Mouse (Mus musculus): ENCODE data around the gene Zbtb9.
"Not testable (repeated sequence)": the region's sequence is repeated elsewhere in the genome, so short reads cannot be mapped to it uniquely, and the experiment has no call there.

Gene Zbtb9

GRCm38 (mm10) chr17:26972703-26973574, at the start of gene Zbtb9:
TSS of gene Zbtb9 (plus strand) at chr17:26973167.
- DNase-seq (ENCODE audit: inconsistent age in 2 of 2, low spot score in 1 of 2): peak; percentile 97 to 98

GRCm38 (mm10) chr17:26925414-26925813, 47.6 kb upstream of the Zbtb9 start:
- DNase-seq (ENCODE audit: inconsistent age in 2 of 2, low spot score in 1 of 2): not testable (repeated sequence)

- DNase-seq (ENCODE audit: inconsistent age in 2 of 2, low spot score in 1 of 2): peak; percentile 67 to 77
These were observed 41.2 kb upstream of the Zbtb9 start for GRCm38 (mm10) chr17:26931795-26932194.

GRCm38 (mm10) chr17:26932839-26933398, 40.0 kb upstream of the Zbtb9 start, which contains the start of gene Phf1:
TSS of gene Phf1 (plus strand) at chr17:26933052.
- DNase-seq (ENCODE audit: inconsistent age in 2 of 2, low spot score in 1 of 2): peak; percentile 98 to 100

GRCm38 (mm10) chr17:26933419-26933818, 39.5 kb upstream of the Zbtb9 start:
- no peak for DNase-seq (ENCODE audit: inconsistent age in 2 of 2, low spot score in 1 of 2)

- DNase-seq (ENCODE audit: inconsistent age in 2 of 2, low spot score in 1 of 2): peak in 1 of 2 experiments; percentile 49
These were observed 38.8 kb upstream of the Zbtb9 start for GRCm38 (mm10) chr17:26933885-26934827.

- peak in 1 of 2 experiments; percentile 31 for DNase-seq (ENCODE audit: inconsistent age in 2 of 2, low spot score in 1 of 2)
These were observed 37.9 kb upstream of the Zbtb9 start for GRCm38 (mm10) chr17:26935027-26935426.

GRCm38 (mm10) chr17:26936453-26936852, 36.5 kb upstream of the Zbtb9 start:
- DNase-seq (ENCODE audit: inconsistent age in 2 of 2, low spot score in 1 of 2): peak in 1 of 2 experiments; percentile 31

- DNase-seq (ENCODE audit: inconsistent age in 2 of 2, low spot score in 1 of 2): peak; percentile 28 to 32
These were observed 35.9 kb upstream of the Zbtb9 start for GRCm38 (mm10) chr17:26936921-26937695.

- DNase-seq (ENCODE audit: inconsistent age in 2 of 2, low spot score in 1 of 2): peak in 1 of 2 experiments; percentile 65
These were observed 34.9 kb upstream of the Zbtb9 start for GRCm38 (mm10) chr17:26937883-26938695.

GRCm38 (mm10) chr17:26938731-26939130, 34.2 kb upstream of the Zbtb9 start:
- peak; percentile 67 to 82 for DNase-seq (ENCODE audit: inconsistent age in 2 of 2, low spot score in 1 of 2)

GRCm38 (mm10) chr17:26939178-26939972, 33.6 kb upstream of the Zbtb9 start, which contains the start of gene Cuta:
TSS of gene Cuta (minus strand) at chr17:26939569.
- DNase-seq (ENCODE audit: inconsistent age in 2 of 2, low spot score in 1 of 2): peak; percentile 100

GRCm38 (mm10) chr17:26939973-26940300, 33.0 kb upstream of the Zbtb9 start:
- no peak for DNase-seq (ENCODE audit: inconsistent age in 2 of 2, low spot score in 1 of 2)

- DNase-seq (ENCODE audit: inconsistent age in 2 of 2, low spot score in 1 of 2): peak; percentile 55 to 76
These were observed 31.8 kb upstream of the Zbtb9 start, which contains the start of gene Syngap1 for GRCm38 (mm10) chr17:26941031-26941789. TSS of gene Syngap1 (plus strand) at chr17:26941253.

- DNase-seq (ENCODE audit: inconsistent age in 2 of 2, low spot score in 1 of 2): no peak
These were observed 31.0 kb upstream of the Zbtb9 start for GRCm38 (mm10) chr17:26941841-26942570.

GRCm38 (mm10) chr17:26945824-26946495, 27.0 kb upstream of the Zbtb9 start:
- DNase-seq (ENCODE audit: inconsistent age in 2 of 2, low spot score in 1 of 2): no peak

- peak; percentile 91 to 95 for DNase-seq (ENCODE audit: inconsistent age in 2 of 2, low spot score in 1 of 2)
These were observed 26.4 kb upstream of the Zbtb9 start for GRCm38 (mm10) chr17:26946567-26946966.
